Mouse (Mus musculus): ENCODE results near the gene Ldb3.

The Ldb3 gene

GRCm38 (mm10) chr14:34590017-34590570, 1.6 kb upstream of the Ldb3 start:
- no peak for DNase-seq

- DNase-seq: no peak
These were observed 767 bp upstream of the Ldb3 start for GRCm38 (mm10) chr14:34589185-34589713.

- DNase-seq: no peak
These were observed 477 bp downstream of the Ldb3 start for GRCm38 (mm10) chr14:34588005-34588404.

DNA sequence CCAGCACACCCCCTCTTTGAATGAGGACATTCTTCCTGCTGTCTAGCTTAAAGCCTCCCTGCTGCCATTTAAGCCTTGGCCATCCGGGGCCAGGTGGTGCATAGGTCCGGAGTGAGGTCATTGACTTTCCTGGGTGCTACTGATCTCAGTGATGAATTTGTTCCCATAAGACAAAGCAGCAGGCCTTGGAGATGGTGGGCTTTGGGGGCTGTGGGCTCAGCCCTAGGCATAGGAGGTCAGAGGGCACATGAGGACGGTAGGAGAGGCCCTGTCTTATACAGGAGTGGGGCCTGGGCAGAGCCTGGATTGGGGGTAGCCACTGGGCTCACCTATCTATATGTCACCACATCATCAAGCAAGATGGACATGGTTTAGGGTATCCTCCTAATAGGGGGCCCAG, 1.6 kb downstream of the Ldb3 start:
- no peak for DNase-seq

GRCm38 (mm10) chr14:34585358-34586105, 3.0 kb downstream of the Ldb3 start:
- DNase-seq: no peak

- DNase-seq: no peak
These were observed 5.6 kb downstream of the Ldb3 start for GRCm38 (mm10) chr14:34582740-34583427.

DNA sequence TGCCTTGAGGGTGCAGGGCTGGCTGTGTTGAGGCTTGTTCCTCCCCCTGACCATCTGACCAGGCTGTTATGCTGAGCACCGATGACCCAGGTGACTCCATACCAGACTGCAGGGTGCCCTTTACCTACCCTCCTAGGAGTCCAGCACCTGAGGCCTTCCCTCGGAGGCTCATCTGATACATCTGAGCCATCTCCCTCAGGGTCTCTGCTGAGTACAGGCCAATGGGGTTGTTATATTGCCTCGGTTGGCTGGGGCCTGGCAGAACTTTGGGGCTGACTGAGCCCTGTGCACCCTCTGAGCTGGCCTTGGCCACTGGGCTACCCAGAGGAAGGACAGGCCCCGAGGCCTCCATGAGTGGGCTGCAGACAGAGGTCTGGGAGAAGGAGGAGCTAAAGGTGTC, 11.6 kb downstream of the Ldb3 start:
- no peak for DNase-seq

GRCm38 (mm10) chr14:34574068-34574467, 14.4 kb downstream of the Ldb3 start:
- DNase-seq: no peak

- DNase-seq: no peak
These were observed 15.1 kb downstream of the Ldb3 start for GRCm38 (mm10) chr14:34573348-34573913.

DNA sequence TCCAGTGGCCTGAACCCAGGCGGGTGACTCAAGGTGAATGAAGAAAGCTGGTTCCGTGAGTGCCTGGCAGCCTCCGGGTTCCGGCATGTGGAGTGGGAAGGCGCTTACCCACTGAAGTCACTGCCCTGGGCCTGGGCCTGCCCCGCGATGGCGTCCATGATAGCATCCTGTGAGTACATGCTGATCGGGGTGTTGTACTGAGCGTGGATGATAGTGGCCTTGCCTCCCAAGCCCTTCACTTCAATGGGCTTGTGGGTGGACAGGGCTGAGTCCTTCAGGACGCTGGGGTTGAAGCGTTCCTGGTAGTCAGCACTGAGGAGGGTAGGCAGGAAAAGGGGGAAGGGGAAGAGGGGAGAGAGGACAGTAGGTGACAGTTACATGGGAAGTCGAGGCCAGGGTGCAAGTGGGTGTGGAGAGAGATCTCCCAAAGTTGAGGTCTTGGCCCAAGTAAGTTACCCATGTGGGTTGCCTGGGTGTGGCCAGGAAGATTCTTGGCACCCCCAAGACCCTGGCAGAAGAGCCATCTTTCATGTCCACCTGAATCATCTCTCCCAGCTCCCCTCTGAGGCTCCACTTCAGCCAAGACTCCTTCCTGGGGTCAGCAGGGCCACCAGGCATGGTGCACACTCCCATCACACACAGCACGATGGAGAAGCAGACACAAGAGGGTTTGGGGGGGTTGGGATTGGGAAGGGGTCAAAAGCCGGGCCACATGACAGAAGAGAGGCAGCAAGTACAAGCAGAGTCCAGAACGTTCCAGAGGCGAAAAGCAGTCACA, 16.7 kb downstream of the Ldb3 start:
- DNase-seq: no peak

DNA sequence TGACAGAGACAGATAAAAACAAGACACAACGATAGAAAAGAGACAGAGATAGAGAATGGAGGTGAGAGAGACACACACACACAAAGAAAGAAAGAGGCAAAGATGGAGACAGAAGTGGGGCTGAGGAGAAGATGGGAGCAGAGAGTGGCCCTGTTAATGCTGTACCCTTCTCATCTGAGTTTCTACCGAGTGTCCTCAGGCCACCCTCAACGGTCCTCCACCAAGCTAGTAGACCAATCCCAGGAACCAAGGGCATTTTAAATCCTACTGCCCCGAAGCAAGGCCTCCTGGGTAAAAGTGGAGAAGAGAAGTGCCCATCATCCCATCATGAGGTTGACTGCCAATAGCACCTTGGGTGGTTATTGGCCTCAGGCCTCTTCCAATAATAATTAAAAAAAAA, 17.6 kb downstream of the Ldb3 start:
- no peak for DNase-seq

DNA sequence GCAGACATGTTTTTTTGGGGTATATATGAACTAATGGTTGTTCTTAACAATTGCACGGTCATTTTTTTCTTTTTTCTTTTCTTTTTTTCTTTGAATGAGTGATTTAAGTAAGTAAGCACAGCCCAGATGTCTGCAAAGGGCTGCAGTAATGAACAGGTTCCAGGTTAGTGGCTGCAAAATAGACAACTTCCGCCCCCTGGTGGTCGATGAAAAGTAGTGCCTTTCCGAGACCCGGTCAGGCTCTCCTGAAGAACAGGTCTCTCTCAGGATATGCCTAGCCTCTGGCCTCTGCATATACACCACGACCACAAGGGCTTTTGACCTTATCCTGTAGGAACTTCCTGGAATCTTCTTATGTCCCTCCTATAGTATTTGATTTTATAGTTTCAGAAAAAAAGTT, 18.2 kb downstream of the Ldb3 start:
- DNase-seq: peak; percentile 79

GRCm38 (mm10) chr14:34569534-34570194, 18.8 kb downstream of the Ldb3 start:
- no peak for DNase-seq

GRCm38 (mm10) chr14:34568626-34569025, 19.9 kb downstream of the Ldb3 start:
- no peak for DNase-seq

GRCm38 (mm10) chr14:34567697-34568096, 20.8 kb downstream of the Ldb3 start:
- DNase-seq: no peak

DNA sequence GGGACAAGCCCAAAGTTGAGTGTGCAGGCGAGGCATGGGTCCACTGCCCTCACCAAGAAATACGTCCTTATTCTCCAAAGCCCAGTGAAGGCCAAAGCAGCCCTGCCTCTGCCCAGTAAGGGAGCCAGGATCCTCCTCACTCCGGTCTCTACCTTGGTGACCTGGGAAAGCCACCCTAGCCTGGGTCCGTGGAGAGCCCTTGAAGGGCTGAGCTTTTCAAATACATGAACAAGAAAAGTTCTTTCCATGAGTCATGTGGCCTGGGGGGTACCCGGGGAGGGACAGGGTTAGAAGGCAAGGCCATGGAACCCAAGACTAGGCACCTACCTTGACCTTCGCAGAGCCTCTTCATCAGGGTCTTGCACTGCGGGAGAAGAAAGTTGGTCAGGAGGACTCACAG, 22.0 kb downstream of the Ldb3 start:
- DNase-seq: no peak

- peak; percentile 40 for DNase-seq
These were observed 22.8 kb downstream of the Ldb3 start for GRCm38 (mm10) chr14:34565711-34566110.

DNA sequence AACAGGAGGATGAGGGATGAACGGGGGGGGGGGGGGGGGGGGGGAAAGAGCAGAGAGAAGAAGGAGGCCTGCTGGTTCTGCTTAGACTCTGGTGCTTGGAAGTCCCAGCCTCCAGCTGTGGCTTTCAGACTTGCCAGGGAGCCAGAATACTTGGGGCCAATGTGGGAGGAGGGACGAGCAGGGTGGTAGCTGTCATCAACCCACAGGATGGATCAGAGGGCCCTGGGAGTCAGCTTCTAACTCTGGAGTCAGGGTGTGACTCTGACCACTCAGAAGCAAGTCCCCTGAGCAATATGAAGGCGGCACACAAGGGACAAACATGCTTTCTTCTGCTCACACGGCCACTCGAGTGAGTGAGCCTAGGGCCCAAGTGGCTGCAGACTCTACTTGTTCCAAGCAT, 23.8 kb downstream of the Ldb3 start:
- no peak for DNase-seq

- DNase-seq: no peak
These were observed 26.1 kb downstream of the Ldb3 start for GRCm38 (mm10) chr14:34562393-34562792.

- no peak for DNase-seq
These were observed 26.8 kb downstream of the Ldb3 start for GRCm38 (mm10) chr14:34561647-34562046.

- no peak for DNase-seq
These were observed 29.5 kb downstream of the Ldb3 start for GRCm38 (mm10) chr14:34558947-34559346.

DNA sequence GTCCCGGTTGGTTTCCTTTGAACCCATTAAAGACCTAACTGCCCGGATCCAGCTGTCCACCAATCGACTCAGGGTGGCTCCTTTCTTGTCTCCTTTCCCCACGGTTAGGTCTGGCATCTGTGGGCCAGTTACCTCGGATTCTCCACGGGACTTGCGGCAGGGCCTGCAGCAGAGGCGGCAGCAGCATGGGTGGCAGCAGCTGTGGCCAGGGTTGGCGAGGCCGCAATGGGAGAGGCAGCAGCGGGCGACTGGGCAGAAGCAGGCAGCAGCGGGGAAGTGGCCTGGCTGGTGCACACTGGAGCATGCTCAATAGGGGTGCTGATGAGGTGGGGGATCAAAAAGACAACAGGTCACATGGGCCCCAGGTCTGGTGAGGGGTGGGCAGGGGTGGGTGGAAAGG, 33.3 kb downstream of the Ldb3 start:
- DNase-seq: no peak
